Mouse (Mus musculus): ENCODE data around the gene Bak1.

DNA sequence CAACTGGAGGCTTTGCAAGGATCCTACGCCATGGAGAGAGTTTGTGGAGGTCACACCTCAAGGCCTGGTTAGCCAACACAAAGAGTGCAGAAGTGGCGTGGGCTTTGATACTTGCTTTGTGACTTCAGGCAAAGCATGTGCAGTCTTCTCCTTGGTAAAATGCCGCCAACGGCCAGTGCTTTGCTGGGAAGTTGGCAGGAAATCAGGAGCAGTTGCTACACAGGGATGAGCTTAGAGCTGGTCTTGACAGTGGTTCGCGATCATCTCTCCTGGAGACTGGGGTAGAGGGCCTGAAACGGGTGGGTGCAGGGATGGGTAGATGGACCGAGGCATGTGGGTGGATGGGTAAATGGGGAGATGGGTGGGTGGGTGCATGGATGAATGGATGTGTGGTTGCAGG lies 43.6 kb upstream of the Bak1 start:
- TF ChIP-seq CTCF (conservative IDR thresholded peaks at IDR 0.05; ENCODE audit: low read length) (no peak), POU5F1 (IDR thresholded peaks at IDR 0.05; ENCODE audit: borderline replicate concordance, low read length) (no peak), NANOG (IDR thresholded peaks at IDR 0.05; ENCODE audit: borderline replicate concordance, low read length) (no peak)

All from E14TG2a.4 (cell line).